Mouse (Mus musculus) CD4-positive helper T cell, adult 2 months (primary cell): ENCODE measurements around the gene Tmem163.
A peak's percentile ranks its signal among the peaks of the same experiment; 100 is the strongest.

Experiments used
- DNase-seq: peaks from one replicate; pipeline ENCODE4 v3.0.0-alpha.2; 2012; ENCODE audit warnings: low read depth, missing footprints, low spot score

Gene Tmem163

GRCm38 (mm10) chr1:127679498-127680133, at the start of gene Tmem163:
Gene Tmem163, minus strand, starts transcription at chr1:127679548.
- DNase-seq: peak; percentile 56

- no peak for DNase-seq
Observed at GRCm38 (mm10) chr1:127729096-127729495, 49.7 kb upstream of the Tmem163 start, which contains the start of gene Acmsd. Gene Acmsd, plus strand, starts transcription at chr1:127729413.

- DNase-seq: no peak
Observed at GRCm38 (mm10) chr1:127723596-127723995, 44.2 kb upstream of the Tmem163 start.

GRCm38 (mm10) chr1:127718290-127718689, 38.9 kb upstream of the Tmem163 start:
- no peak for DNase-seq

- no peak for DNase-seq
Observed at GRCm38 (mm10) chr1:127716441-127716840, 37.1 kb upstream of the Tmem163 start.

GRCm38 (mm10) chr1:127706269-127706668, 26.9 kb upstream of the Tmem163 start:
- DNase-seq: no peak

- DNase-seq: no peak
Observed at GRCm38 (mm10) chr1:127702187-127702586, 22.8 kb upstream of the Tmem163 start.

- no peak for DNase-seq
Observed at GRCm38 (mm10) chr1:127696533-127696932, 17.2 kb upstream of the Tmem163 start.

GRCm38 (mm10) chr1:127677661-127678580, 1.4 kb downstream of the Tmem163 start:
- peak; percentile 65 for DNase-seq

GRCm38 (mm10) chr1:127677131-127677631, 2.2 kb downstream of the Tmem163 start:
- DNase-seq: no peak

- peak; percentile 5 for DNase-seq
Observed at GRCm38 (mm10) chr1:127676516-127677099, 2.7 kb downstream of the Tmem163 start.

GRCm38 (mm10) chr1:127676116-127676515, 3.2 kb downstream of the Tmem163 start:
- no peak for DNase-seq

- no peak for DNase-seq
Observed at GRCm38 (mm10) chr1:127675253-127675652, 4.1 kb downstream of the Tmem163 start.

GRCm38 (mm10) chr1:127673221-127674050, 5.9 kb downstream of the Tmem163 start:
- DNase-seq: no peak

- DNase-seq: no peak
Observed at GRCm38 (mm10) chr1:127668161-127668560, 11.2 kb downstream of the Tmem163 start.

- no peak for DNase-seq
Observed at GRCm38 (mm10) chr1:127667110-127667860, 12.1 kb downstream of the Tmem163 start.

- DNase-seq: no peak
Observed at GRCm38 (mm10) chr1:127666221-127666620, 13.1 kb downstream of the Tmem163 start.

GRCm38 (mm10) chr1:127662385-127663068, 16.8 kb downstream of the Tmem163 start:
- no peak for DNase-seq

GRCm38 (mm10) chr1:127661118-127662012, 18.0 kb downstream of the Tmem163 start:
- no peak for DNase-seq
